Mouse (Mus musculus) neural tube, embryonic 11.5 days (tissue): ENCODE measurements at regions not wholly inside any gene's neighbourhood (a gene's known extent, or its start where the extent isn't known, plus 50 kb on each side); places are given as distances from the start of the nearest gene placed in this dataset.

Experiments used
- ATAC-seq: fragments of 200-750 bp; cut with Nextera tagmentation; 2 replicates; pipeline ENCODE4 v1.8.0; 2017; ENCODE audit warnings: moderate number of reproducible peaks, mild to moderate bottlenecking, moderate TSS enrichment, moderate library complexity; ENCODE audit not compliant: insufficient read depth, low FRiP score, low TSS enrichment
- DNase-seq: peaks from one replicate; pipeline ENCODE4 v3.0.0-alpha.2; 2015; ENCODE audit warnings: low spot score
- H3K27ac ChIP-seq: fragments of 300-500 bp; sonication (generic); 2 replicates; pipeline ENCODE4 v1.5.1; 2014; ENCODE audit warnings: low read depth, mild to moderate bottlenecking, low read length
- H3K27me3 ChIP-seq: fragments of 300-500 bp; sonication (generic); 2 replicates; pipeline ENCODE4 v1.6.1; 2014; ENCODE audit warnings: mild to moderate bottlenecking, low read length, mixed read lengths; ENCODE audit not compliant: control insufficient read depth, insufficient read depth
- H3K36me3 ChIP-seq: fragments of 300-500 bp; sonication (generic); 2 replicates; pipeline ENCODE4 v1.6.1; 2014; ENCODE audit warnings: mild to moderate bottlenecking, low read length, moderate library complexity, mixed read lengths; ENCODE audit not compliant: control insufficient read depth, insufficient read depth
- H3K4me1 ChIP-seq: fragments of 300-500 bp; sonication (generic); 2 replicates; pipeline ENCODE4 v1.6.1; 2014; ENCODE audit warnings: low read length, mixed read lengths; ENCODE audit not compliant: control insufficient read depth, insufficient read depth
- H3K4me2 ChIP-seq: fragments of 300-500 bp; sonication (generic); 2 replicates; pipeline ENCODE4 v1.6.1; 2014; ENCODE audit warnings: low read depth, mild to moderate bottlenecking, moderate library complexity
- H3K4me3 ChIP-seq: fragments of 300-500 bp; sonication (generic); 2 replicates; pipeline ENCODE4 v1.5.1; 2014; ENCODE audit warnings: low read depth, low read length
- H3K9ac ChIP-seq: fragments of 300-500 bp; sonication (generic); 2 replicates; pipeline ENCODE4 v1.6.1; 2014; ENCODE audit warnings: mild to moderate bottlenecking, low read length
- H3K9me3 ChIP-seq: fragments of 300-500 bp; sonication (generic); 2 replicates; pipeline ENCODE4 v1.6.1; 2016; ENCODE audit warnings: low read length; ENCODE audit not compliant: control insufficient read depth
- WGBS: fragments of 180-500 bp; shearing (Covaris S2); extraction: QIAGEN DNeasy Blood & Tissue Kit; methylation state at CpG from one replicate; pipeline ENCODE4 v1.1.7; 2014; 5-methylcytosine and 5-hydroxymethylcytosine counted together

DNA sequence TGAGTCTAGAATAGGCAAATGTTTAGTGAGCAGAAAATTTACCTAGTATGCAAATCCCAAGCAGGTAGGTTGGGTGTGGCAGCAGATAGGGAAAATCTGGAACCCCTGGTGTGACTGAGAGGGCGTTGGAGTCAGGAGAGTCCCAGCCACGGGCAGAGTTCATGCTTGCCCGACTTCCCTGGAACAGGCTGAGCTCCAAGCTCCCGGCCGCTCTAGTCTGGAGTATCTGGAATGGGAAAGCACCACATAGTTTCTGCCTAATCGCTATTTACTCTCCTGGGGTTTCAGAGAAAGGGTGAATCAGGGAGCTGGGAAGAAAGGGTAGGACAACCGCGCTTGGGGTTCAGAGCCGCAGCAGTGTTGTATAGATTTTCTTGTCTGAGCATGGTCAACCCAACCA, 65.8 kb upstream of the Epcam start:
- H3K4me2 ChIP-seq, result no peak overlapping the region
- 83% methylated on average over 9 of the region's 9 CpGs for WGBS
- H3K4me1 ChIP-seq, result no peaks in the 10 kb centered on the region; the same call in 1 of the 2 replicates
- H3K27ac ChIP-seq, result no peak overlapping the region
- no peak for ATAC-seq
- DNase-seq, result no peak
- no peaks in the 10 kb centered on the region for H3K27me3 ChIP-seq
- no peaks in the 10 kb centered on the region for H3K9me3 ChIP-seq
- H3K4me3 ChIP-seq, result no peak overlapping the region
- no peaks in the 10 kb centered on the region for H3K36me3 ChIP-seq
- no peak overlapping the region for H3K9ac ChIP-seq

GRCm38 (mm10) chr17:87570676-87571344, 65.0 kb upstream of the Epcam start:
- 43% methylated on average over 18 of the region's 18 CpGs for WGBS
- H3K36me3 ChIP-seq, result no peaks in the 10 kb centered on the region
- H3K9me3 ChIP-seq, result no peaks in the 10 kb centered on the region
- no peak overlapping the region for H3K4me3 ChIP-seq
- H3K27me3 ChIP-seq, result no peaks in the 10 kb centered on the region
- ATAC-seq, result no peak; the same call in 1 of the 2 replicates
- H3K27ac ChIP-seq, result no peak overlapping the region
- DNase-seq, result peak; percentile 45
- no peaks in the 10 kb centered on the region; the same call in 1 of the 2 replicates for H3K4me1 ChIP-seq
- 0 out of 2 replicates have a peak overlapping the region, but pooled peaks have one; percentile 21 for H3K4me2 ChIP-seq
- no peak overlapping the region for H3K9ac ChIP-seq

GRCm38 (mm10) chr17:87571345-87571932, 64.3 kb upstream of the Epcam start:
- Histone ChIP-seq H3K36me3 (no peaks in the 10 kb centered on the region), H3K4me1 (no peaks in the 10 kb centered on the region; the same call in 1 of the 2 replicates), H3K4me2 (peak overlapping the region; percentile 21), H3K27ac (no peak overlapping the region), H3K27me3 (no peaks in the 10 kb centered on the region), H3K9me3 (no peaks in the 10 kb centered on the region), H3K4me3 (no peak overlapping the region), H3K9ac (no peak overlapping the region)
- ATAC-seq (peak; percentile 67; the same call in 1 of the 2 replicates), DNase-seq (peak; percentile 91)
- 16% methylated on average over 18 of the region's 18 CpGs for WGBS

- Histone ChIP-seq H3K4me2 (no peak overlapping the region), H3K4me1 (no peaks in the 10 kb centered on the region), H3K9ac (no peak overlapping the region), H3K27me3 (no peaks in the 10 kb centered on the region), H3K4me3 (no peak overlapping the region), H3K27ac (no peak overlapping the region), H3K36me3 (no peaks in the 10 kb centered on the region), H3K9me3 (no peaks in the 10 kb centered on the region)
- 52% methylated on average over 6 of the region's 6 CpGs for WGBS
- DNase-seq (no peak), ATAC-seq (no peak)
These were observed 52.2 kb upstream of the Epcam start for GRCm38 (mm10) chr17:87583575-87583974.

GRCm38 (mm10) chr17:87585355-87585754, 50.4 kb upstream of the Epcam start:
- no peak for ATAC-seq
- no peak for DNase-seq
- no peak overlapping the region for H3K4me2 ChIP-seq
- no peaks in the 10 kb centered on the region for H3K4me1 ChIP-seq
- WGBS, result 61% methylated on average over 6 of the region's 6 CpGs
- no peaks in the 10 kb centered on the region for H3K9me3 ChIP-seq
- no peaks in the 10 kb centered on the region for H3K27me3 ChIP-seq
- no peak overlapping the region for H3K27ac ChIP-seq
- H3K4me3 ChIP-seq, result no peak overlapping the region
- no peaks in the 10 kb centered on the region for H3K36me3 ChIP-seq
- no peak overlapping the region for H3K9ac ChIP-seq
